Mouse (Mus musculus) frontal cortex, postnatal 36 days (tissue): Measurements from ENCODE around the gene Isca1.
"Not testable (repeated sequence)": the region's sequence is repeated elsewhere in the genome, so short reads cannot be mapped to it uniquely, and the experiment has no call there.

Experiments
- DNase-seq, 2 experiments: peaks; one replicate each; pipeline ENCODE4 v3.0.0; 2022; ENCODE audit warnings: low spot score in 2 of 2

Isca1 gene

GRCm38 (mm10) chr13:59746711-59747110 lies 22.9 kb downstream of the Isca1 start, which contains the start of gene 1700014D04Rik:
Gene 1700014D04Rik (minus strand): TSS chr13:59746752.
- DNase-seq = peak; percentile 67

- DNase-seq = no peak
These were observed 23.4 kb downstream of the Isca1 start for GRCm38 (mm10) chr13:59746164-59746563.

GRCm38 (mm10) chr13:59745462-59745861 lies 24.1 kb downstream of the Isca1 start:
- DNase-seq = no peak

GRCm38 (mm10) chr13:59741697-59742096 lies 27.9 kb downstream of the Isca1 start:
- DNase-seq = no peak

- no peak for DNase-seq
These were observed 28.5 kb downstream of the Isca1 start for GRCm38 (mm10) chr13:59741096-59741495.

- no peak for DNase-seq
These were observed 30.2 kb downstream of the Isca1 start for GRCm38 (mm10) chr13:59739397-59739796.

GRCm38 (mm10) chr13:59738455-59738854 lies 31.2 kb downstream of the Isca1 start:
- DNase-seq = no peak

- DNase-seq = no peak
These were observed 34.4 kb downstream of the Isca1 start for GRCm38 (mm10) chr13:59735190-59735589.

GRCm38 (mm10) chr13:59734347-59734746 lies 35.3 kb downstream of the Isca1 start:
- not testable (repeated sequence) for DNase-seq

GRCm38 (mm10) chr13:59733936-59734335 lies 35.7 kb downstream of the Isca1 start:
- no peak for DNase-seq

GRCm38 (mm10) chr13:59731652-59732051 lies 38.0 kb downstream of the Isca1 start, which contains the start of gene Spata31d1d:
Gene Spata31d1d (minus strand): TSS chr13:59731752.
- no peak for DNase-seq

- DNase-seq = peak; percentile 86 to 89
These were observed 41.1 kb downstream of the Isca1 start for GRCm38 (mm10) chr13:59728378-59729093.

- no peak for DNase-seq
These were observed 43.3 kb downstream of the Isca1 start for GRCm38 (mm10) chr13:59726139-59726867.

- not testable (repeated sequence) for DNase-seq
These were observed 47.5 kb downstream of the Isca1 start for GRCm38 (mm10) chr13:59722089-59722488.

- DNase-seq = no peak
These were observed 50.1 kb downstream of the Isca1 start for GRCm38 (mm10) chr13:59719475-59719874.

- not testable (repeated sequence) for DNase-seq
These were observed 50.7 kb downstream of the Isca1 start for GRCm38 (mm10) chr13:59718857-59719440.

- DNase-seq = no peak
These were observed 55.9 kb downstream of the Isca1 start for GRCm38 (mm10) chr13:59713710-59714109.

- not testable (repeated sequence) for DNase-seq
These were observed 57.6 kb downstream of the Isca1 start, which contains the start of gene Spata31d1b for GRCm38 (mm10) chr13:59711984-59712383. Gene Spata31d1b (plus strand): TSS chr13:59712284.

GRCm38 (mm10) chr13:59710230-59710629 lies 59.4 kb downstream of the Isca1 start, which contains the start of gene Spata31d1a:
Gene Spata31d1a (minus strand): TSS chr13:59710330.
- no peak for DNase-seq
